Mouse (Mus musculus): ENCODE measurements around the gene H2-Ke6. TPM values are rescaled to one million over a fixed set of nuclear protein-coding genes. Genes with fewer than 3 reads are reported as not detected.

The H2-Ke6 gene
- total and polyA plus RNA-seq, 3 experiments = 20.8 to 47.1 (median 31.7) TPM

DNA sequence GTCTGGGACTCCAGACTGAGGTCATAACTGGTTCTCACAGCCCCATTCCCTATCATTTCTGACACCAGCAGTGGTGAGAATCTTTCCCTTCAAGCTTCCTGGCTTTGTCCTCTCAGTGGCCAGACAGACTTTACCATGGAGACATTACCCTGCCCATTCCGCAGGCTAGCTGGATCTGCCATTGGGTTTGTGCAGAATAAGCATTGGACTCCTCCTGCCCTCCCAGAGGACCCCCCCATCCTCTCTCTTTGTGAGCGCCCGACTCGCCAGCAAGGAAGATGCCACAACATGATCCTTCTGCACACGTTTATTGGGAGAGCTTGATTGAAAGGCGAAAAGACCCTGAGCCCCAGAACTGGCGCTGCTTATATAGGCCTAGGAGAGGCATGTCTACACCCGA, 14.4 kb downstream of the H2-Ke6 start:
- Histone ChIP-seq H3K36me3 (replicated peaks in 1 of 2; ENCODE audit: control insufficient read depth in 1 of 2, insufficient read depth in 1 of 2, low read length in 1 of 2) (peaks cover 0 to 5% of the 10 kb centered on the region in 2 experiments), H3K27ac (ENCODE audit: insufficient read depth, low read depth) (no peak overlapping the region), H3K4me2 (ENCODE audit: insufficient read depth, low read depth, poor library complexity, severe bottlenecking) (no peak overlapping the region), H3K9me3 (replicated peaks; ENCODE audit: low read length) (peaks cover 5% of the 10 kb centered on the region), H3K4me3 (replicated peaks in 1 of 3; ENCODE audit: low read depth in 2 of 3, low read length in 2 of 3, poor library complexity in 1 of 3) (no peak overlapping the region), H3K4me1 (ENCODE audit: control insufficient read depth in 1 of 2, insufficient read depth in 2 of 2) (peaks cover 0 to 9% of the 10 kb centered on the region in 2 experiments; a peak in 2 of 4 replicates), H3K27me3 (replicated peaks) (no peaks in the 10 kb centered on the region), H3K79me2 (replicated peaks; ENCODE audit: control insufficient read depth, extremely low read depth, insufficient read depth, poor library complexity, severe bottlenecking) (no peaks in the 10 kb centered on the region), H3K9ac (ENCODE audit: insufficient read depth, low read depth) (no peak overlapping the region)
- dilution Hi-C loops (cut with MboI; ENCODE audit: extremely low pct_ligation_motif_present, extremely low pct_unique_long_range_greater_than_20kb, low sequenced_read_pairs) (no loop called here), in situ Hi-C loops (cut with MboI; ENCODE audit: low pct_ligation_motif_present, low pct_unique_long_range_greater_than_20kb, low sequenced_read_pairs) (no loop called here)
- TF ChIP-seq E2F4 (IDR thresholded peaks at IDR 0.05; ENCODE audit: insufficient replicate concordance, low read depth, low read length) (no peak), USF1 (IDR thresholded peaks at IDR 0.05; ENCODE audit: low read depth, low read length) (no peak), MAX (IDR thresholded peaks at IDR 0.05; ENCODE audit: low read length) (no peak), MXI1 (IDR thresholded peaks at IDR 0.05; ENCODE audit: low read depth, low read length) (no peak), ZMIZ1 (IDR thresholded peaks at IDR 0.05; ENCODE audit: low read depth, low read length) (no peak), EP300 (IDR thresholded peaks at IDR 0.05; ENCODE audit: low read length) (no peak), ELF1 (IDR thresholded peaks at IDR 0.05; ENCODE audit: low read depth, low read length) (no peak), TCF12 (IDR thresholded peaks at IDR 0.05; ENCODE audit: low read depth, low read length) (no peak), KAT2A (IDR thresholded peaks at IDR 0.05; ENCODE audit: insufficient replicate concordance, low read length) (no peak), SIN3A (IDR thresholded peaks at IDR 0.05; ENCODE audit: low read length) (no peak), POLR2AphosphoS2 (IDR thresholded peaks at IDR 0.05; ENCODE audit: low read depth, low read length) (no peak), NELFE (IDR thresholded peaks at IDR 0.05; ENCODE audit: low read depth, low read length) (no peak), RCOR1 (conservative IDR thresholded peaks at IDR 0.05; ENCODE audit: low read depth, low read length) (no peak), USF2 (conservative IDR thresholded peaks at IDR 0.05; ENCODE audit: low read depth, low read length) (no peak), MAZ (IDR thresholded peaks at IDR 0.05; ENCODE audit: low read depth, low read length) (no peak)
- no peak for DNase-seq (ENCODE audit: extremely low read depth)

GRCm38 (mm10) chr17:34010156-34010555, 17.7 kb downstream of the H2-Ke6 start:
- Histone ChIP-seq H3K4me3 (replicated peaks in 1 of 3; ENCODE audit: low read depth in 2 of 3, low read length in 2 of 3, poor library complexity in 1 of 3) (no peak overlapping the region), H3K27me3 (replicated peaks) (no peaks in the 10 kb centered on the region), H3K4me1 (ENCODE audit: control insufficient read depth in 1 of 2, insufficient read depth in 2 of 2) (peaks cover 0 to 9% of the 10 kb centered on the region in 2 experiments; a peak in 2 of 4 replicates), H3K4me2 (ENCODE audit: insufficient read depth, low read depth, poor library complexity, severe bottlenecking) (no peak overlapping the region), H3K9me3 (replicated peaks; ENCODE audit: low read length) (peaks cover 10% of the 10 kb centered on the region), H3K79me2 (replicated peaks; ENCODE audit: control insufficient read depth, extremely low read depth, insufficient read depth, poor library complexity, severe bottlenecking) (no peaks in the 10 kb centered on the region), H3K27ac (ENCODE audit: insufficient read depth, low read depth) (no peak overlapping the region), H3K36me3 (replicated peaks in 1 of 2; ENCODE audit: control insufficient read depth in 1 of 2, insufficient read depth in 1 of 2, low read length in 1 of 2) (peaks cover 0 to 5% of the 10 kb centered on the region in 2 experiments), H3K9ac (ENCODE audit: insufficient read depth, low read depth) (no peak overlapping the region)
- DNase-seq (ENCODE audit: extremely low read depth) = no peak
- TF ChIP-seq ZMIZ1 (IDR thresholded peaks at IDR 0.05; ENCODE audit: low read depth, low read length) = no peak
- no peak for TF ChIP-seq RAD21 (IDR thresholded peaks at IDR 0.05; ENCODE audit: low read depth, low read length)
- TF ChIP-seq TBP (conservative IDR thresholded peaks at IDR 0.05; ENCODE audit: low read depth, low read length) = no peak
- no peak for TF ChIP-seq CHD1 (IDR thresholded peaks at IDR 0.05; ENCODE audit: low read depth, low read length)
- TF ChIP-seq MAZ (IDR thresholded peaks at IDR 0.05; ENCODE audit: low read depth, low read length) = no peak
- no peak for TF ChIP-seq KAT2A (IDR thresholded peaks at IDR 0.05; ENCODE audit: insufficient replicate concordance, low read length)
- TF ChIP-seq NRF1 (IDR thresholded peaks at IDR 0.05; ENCODE audit: low read depth, low read length) = no peak
- TF ChIP-seq MAFK (IDR thresholded peaks at IDR 0.05; ENCODE audit: insufficient replicate concordance, low read length) = no peak
- no peak for TF ChIP-seq CTCF (conservative IDR thresholded peaks at IDR 0.05 in 1 of 2, IDR thresholded peaks at IDR 0.05 in 1 of 2; ENCODE audit: low read depth in 2 of 2, low read length in 2 of 2)
- TF ChIP-seq GABPA (IDR thresholded peaks at IDR 0.05; ENCODE audit: insufficient replicate concordance, low read depth, low read length) = no peak
- TF ChIP-seq BHLHE40 (IDR thresholded peaks at IDR 0.05; ENCODE audit: low read depth, low read length) = no peak
- TF ChIP-seq MYC (IDR thresholded peaks at IDR 0.05; ENCODE audit: low read depth, low read length) = no peak
- no peak for TF ChIP-seq ELF1 (IDR thresholded peaks at IDR 0.05; ENCODE audit: low read depth, low read length)
- no peak for TF ChIP-seq POLR2AphosphoS2 (IDR thresholded peaks at IDR 0.05; ENCODE audit: low read depth, low read length)
- TF ChIP-seq HCFC1 (IDR thresholded peaks at IDR 0.05; ENCODE audit: low read depth, low read length) = no peak
- no peak for TF ChIP-seq USF2 (conservative IDR thresholded peaks at IDR 0.05; ENCODE audit: low read depth, low read length)
- no peak for TF ChIP-seq ZKSCAN1 (IDR thresholded peaks at IDR 0.05; ENCODE audit: borderline replicate concordance, low read depth, low read length)
- TF ChIP-seq JUND (conservative IDR thresholded peaks at IDR 0.05; ENCODE audit: low read depth, low read length) = no peak
- TF ChIP-seq MAX (IDR thresholded peaks at IDR 0.05; ENCODE audit: low read length) = no peak
- dilution Hi-C loops (cut with MboI; ENCODE audit: extremely low pct_ligation_motif_present, extremely low pct_unique_long_range_greater_than_20kb, low sequenced_read_pairs) = no loop called here
- in situ Hi-C loops (cut with MboI; ENCODE audit: low pct_ligation_motif_present, low pct_unique_long_range_greater_than_20kb, low sequenced_read_pairs) = no loop called here
